Mouse (Mus musculus) CH12.LX (cell line): ENCODE results near the gene Spi1. TPM values are rescaled to one million over a fixed set of nuclear protein-coding genes. Genes with fewer than 3 reads are reported as not detected.

Experiments
- DNase-seq: peaks from one replicate; pipeline ENCODE4 v3.0.0-alpha.2; 2013; ENCODE audit errors: extremely low read depth
- H3K27ac ChIP-seq: 2 replicates; pipeline ENCODE4 v1.5.1; 2012; ENCODE audit warnings: low read depth, mild to moderate bottlenecking, control low read depth, moderate library complexity; ENCODE audit not compliant: insufficient read depth
- H3K27me3 ChIP-seq: replicated peaks from 2 replicates; pipeline ENCODE3; 2012; ENCODE audit warnings: inconsistent platforms
- H3K36me3 ChIP-seq, 2 experiments: replicated peaks in 1 of 2; 2 replicates each; pipeline versions ENCODE3 to v1.6.1; 2012; ENCODE audit warnings: inconsistent platforms in 1 of 2, low read length in 1 of 2, mild to moderate bottlenecking in 1 of 2, mixed read lengths in 1 of 2, moderate library complexity in 1 of 2; ENCODE audit not compliant: control insufficient read depth in 1 of 2, insufficient read depth in 1 of 2
- H3K4me1 ChIP-seq, 2 experiments: 2 replicates each; pipeline ENCODE4 v1.6.1; 2012; ENCODE audit warnings: inconsistent platforms in 1 of 2, moderate library complexity in 1 of 2; ENCODE audit not compliant: insufficient read depth in 2 of 2, control insufficient read depth in 1 of 2
- H3K4me2 ChIP-seq: 2 replicates; pipeline ENCODE4 v1.6.1; 2012; ENCODE audit warnings: low read depth, mild to moderate bottlenecking, control low read depth; ENCODE audit not compliant: poor library complexity, insufficient read depth, severe bottlenecking
- H3K4me3 ChIP-seq, 3 experiments: fragments of 150-350 bp in 1 of 3; sonication (generic) in 1 of 3; replicated peaks in 1 of 3; 2 replicates each; pipeline versions ENCODE3 to v1.5.1; 2011 to 2012; ENCODE audit warnings: low read depth in 2 of 3, low read length in 2 of 3, mild to moderate bottlenecking in 2 of 3, moderate library complexity in 2 of 3, control low read depth in 1 of 3, improper control_type of control experiment in 1 of 3, inconsistent platforms in 1 of 3, mixed read lengths in 1 of 3; ENCODE audit not compliant: poor library complexity in 1 of 3
- H3K79me2 ChIP-seq: replicated peaks from 2 replicates; pipeline ENCODE4 v1.6.1; 2012; ENCODE audit warnings: mild to moderate bottlenecking, moderate library complexity; ENCODE audit not compliant: control insufficient read depth, poor library complexity, insufficient read depth, severe bottlenecking; ENCODE audit errors: extremely low read depth
- H3K9ac ChIP-seq: 2 replicates; pipeline ENCODE4 v1.6.1; 2012; ENCODE audit warnings: low read depth, mild to moderate bottlenecking, control low read depth, moderate library complexity; ENCODE audit not compliant: insufficient read depth
- H3K9me3 ChIP-seq: replicated peaks from 2 replicates; pipeline ENCODE3; 2012; ENCODE audit warnings: low read length, inconsistent platforms, mixed read lengths
- BHLHE40 ChIP-seq: IDR thresholded peaks from 2 replicates; pipeline ENCODE4 v1.6.1; 2011; ENCODE audit warnings: mild to moderate bottlenecking, low read depth, low read length, improper control_type of control experiment
- CTCF ChIP-seq, 2 experiments: IDR thresholded peaks in 1 of 2; conservative IDR thresholded peaks in 1 of 2; 2 replicates each; pipeline ENCODE4 v1.5.1; 2011 to 2012; ENCODE audit warnings: low read depth in 2 of 2, low read length in 2 of 2, improper control_type of control experiment in 1 of 2, inconsistent platforms in 1 of 2, mild to moderate bottlenecking in 1 of 2, moderate library complexity in 1 of 2
- ELF1 ChIP-seq: IDR thresholded peaks from 2 replicates; pipeline ENCODE4 v1.6.1; 2014; ENCODE audit warnings: low read depth, mild to moderate bottlenecking, inconsistent platforms, low read length, improper control_type of control experiment
- EP300 ChIP-seq: IDR thresholded peaks from 2 replicates; pipeline ENCODE4 v1.6.1; 2011; ENCODE audit warnings: low read length, improper control_type of control experiment
- ETS1 ChIP-seq: conservative IDR thresholded peaks from 2 replicates; pipeline ENCODE4 v1.6.1; 2012; ENCODE audit warnings: low read depth, mild to moderate bottlenecking, inconsistent platforms, low read length, improper control_type of control experiment, moderate library complexity
- JUN ChIP-seq: IDR thresholded peaks from 2 replicates; pipeline ENCODE4 v1.6.1; 2011; ENCODE audit warnings: low read depth, mild to moderate bottlenecking, low read length, improper control_type of control experiment, moderate library complexity; ENCODE audit not compliant: insufficient read depth
- KAT2A ChIP-seq: IDR thresholded peaks from 2 replicates; pipeline ENCODE4 v1.6.1; 2012; ENCODE audit warnings: low read length, improper control_type of control experiment, inconsistent platforms; ENCODE audit not compliant: insufficient replicate concordance
- MAFK ChIP-seq: IDR thresholded peaks from 2 replicates; pipeline ENCODE4 v1.6.1; 2011; ENCODE audit warnings: low read length, improper control_type of control experiment; ENCODE audit not compliant: insufficient replicate concordance
- MAZ ChIP-seq: IDR thresholded peaks from 2 replicates; pipeline ENCODE4 v1.6.1; 2012; ENCODE audit warnings: low read depth, mild to moderate bottlenecking, inconsistent platforms, low read length, improper control_type of control experiment, moderate library complexity
- MEF2A ChIP-seq: IDR thresholded peaks from 2 replicates; pipeline ENCODE4 v1.6.1; 2014; ENCODE audit warnings: low read depth, mild to moderate bottlenecking, inconsistent platforms, low read length, improper control_type of control experiment, borderline replicate concordance
- MXI1 ChIP-seq: IDR thresholded peaks from 2 replicates; pipeline ENCODE4 v1.6.1; 2011; ENCODE audit warnings: mild to moderate bottlenecking, low read depth, low read length, improper control_type of control experiment
- MYC ChIP-seq: IDR thresholded peaks from 2 replicates; pipeline ENCODE4 v1.6.1; 2011; ENCODE audit warnings: low read depth, mild to moderate bottlenecking, improper control_type of control experiment, low read length
- POLR2A ChIP-seq: IDR thresholded peaks from 2 replicates; pipeline ENCODE4 v1.6.1; 2011; ENCODE audit warnings: low read depth, mild to moderate bottlenecking, improper control_type of control experiment, low read length
- POLR2AphosphoS2 ChIP-seq: IDR thresholded peaks from 2 replicates; pipeline ENCODE4 v1.6.1; 2011; ENCODE audit warnings: low read depth, low read length, improper control_type of control experiment
- RAD21 ChIP-seq: IDR thresholded peaks from 2 replicates; pipeline ENCODE4 v1.6.1; 2011; ENCODE audit warnings: low read depth, mild to moderate bottlenecking, low read length, improper control_type of control experiment, moderate library complexity
- SIN3A ChIP-seq: IDR thresholded peaks from 2 replicates; pipeline ENCODE4 v1.6.1; 2012; ENCODE audit warnings: low read length, improper control_type of control experiment, inconsistent platforms
- SMC3 ChIP-seq: IDR thresholded peaks from 2 replicates; pipeline ENCODE4 v1.6.1; 2011; ENCODE audit warnings: low read depth, low read length, improper control_type of control experiment
- TBP ChIP-seq: conservative IDR thresholded peaks from 2 replicates; pipeline ENCODE4 v1.6.1; 2011; ENCODE audit warnings: low read depth, low read length, improper control_type of control experiment
- TCF12 ChIP-seq: IDR thresholded peaks from 2 replicates; pipeline ENCODE4 v1.6.1; 2014; ENCODE audit warnings: low read depth, mild to moderate bottlenecking, inconsistent platforms, low read length, improper control_type of control experiment
- UBTF ChIP-seq: IDR thresholded peaks from 2 replicates; pipeline ENCODE4 v1.6.1; 2012; ENCODE audit warnings: low read depth, mild to moderate bottlenecking, inconsistent platforms, low read length, improper control_type of control experiment, moderate library complexity
- ZC3H11A ChIP-seq: IDR thresholded peaks from 2 replicates; pipeline ENCODE4 v1.6.1; 2012; ENCODE audit warnings: low read depth, mild to moderate bottlenecking, inconsistent platforms, low read length, improper control_type of control experiment
- ZKSCAN1 ChIP-seq: IDR thresholded peaks from 2 replicates; pipeline ENCODE4 v1.6.1; 2012; ENCODE audit warnings: low read depth, inconsistent platforms, low read length, improper control_type of control experiment, borderline replicate concordance
- ZMIZ1 ChIP-seq: IDR thresholded peaks from 2 replicates; pipeline ENCODE4 v1.6.1; 2012; ENCODE audit warnings: low read depth, mild to moderate bottlenecking, inconsistent platforms, low read length, improper control_type of control experiment
- dilution Hi-C: fragments of 300-500 bp; cut with MboI; formaldehyde crosslinking; loops from 2 replicates; pipeline ENCODE4 v1.14.3; 2020; ENCODE audit warnings: low sequenced_read_pairs; ENCODE audit not compliant: extremely low pct_unique_long_range_greater_than_20kb, extremely low pct_ligation_motif_present
- in situ Hi-C: fragments of 300-500 bp; cut with MboI; formaldehyde crosslinking; loops from 3 replicates; pipeline ENCODE4 v1.14.3; 2019; ENCODE audit warnings: low sequenced_read_pairs, low pct_ligation_motif_present, low pct_unique_long_range_greater_than_20kb, mixed read lengths
- polyA plus RNA-seq: library from polyadenylated mRNA; unstranded; fragments of >175 nt; gene quantifications from 2 replicates; pipeline ENCODE4 v1.2.1, GENCODE M21; 2012; ENCODE audit warnings: low read depth; ENCODE audit not compliant: insufficient read length
- total RNA-seq, 2 experiments: library from RNA; depleted of rRNA; stranded (reverse); fragments of 300-350 nt in 1 of 2; fragments of >200 nt in 1 of 2; gene quantifications; 2 replicates each; pipeline ENCODE4 v1.2.3; 2012 to 2014

The Spi1 gene
- total and polyA plus RNA-seq, 3 experiments: 24.7 to 45.7 (median 42.6) TPM

DNA sequence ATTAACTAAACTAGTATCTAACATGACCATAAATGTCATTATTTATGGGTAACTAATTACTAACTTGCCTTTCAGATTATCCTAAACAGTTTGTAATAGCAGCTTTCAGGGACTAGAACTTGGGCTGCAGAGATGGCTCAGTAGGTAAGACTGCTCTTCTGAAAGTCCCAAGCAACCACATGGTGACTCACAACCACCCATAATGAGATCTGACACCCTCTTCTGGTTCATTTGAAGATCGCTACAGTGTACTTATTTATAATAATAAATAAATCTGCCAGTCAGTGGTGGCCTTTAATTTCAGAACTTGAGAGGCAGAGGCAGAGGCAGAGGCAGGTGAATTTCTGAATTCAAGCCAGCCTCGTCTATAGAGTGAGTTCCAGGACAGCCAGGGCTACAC, 29.4 kb upstream of the Spi1 start:
- no peak overlapping the region for H3K9ac ChIP-seq
- peak overlapping the region; percentile 73; the same call in 1 of the 2 replicates for H3K4me2 ChIP-seq
- peak; percentile 55 for DNase-seq
- no peaks in the 10 kb centered on the region for H3K9me3 ChIP-seq
- in situ Hi-C loops: no loop called here
- peak; percentile 41 for TF ChIP-seq SMC3
- peak; percentile 35 for TF ChIP-seq RAD21
- peak; percentile 82; the same call in 1 of the 2 replicates for TF ChIP-seq MYC
- TF ChIP-seq UBTF: no peak
- TF ChIP-seq CTCF (conservative IDR thresholded peaks at IDR 0.05 in 1 of 2, IDR thresholded peaks at IDR 0.05 in 1 of 2; ENCODE audit: low read depth in 2 of 2, low read length in 2 of 2): peak in 1 of 2 experiments; percentile 54; a peak in 2 of 4 replicates
- H3K27me3 ChIP-seq: no peaks in the 10 kb centered on the region
- H3K27ac ChIP-seq: no peak overlapping the region
- peaks cover 13% of the 10 kb centered on the region for H3K79me2 ChIP-seq
- no peak overlapping the region for H3K4me3 ChIP-seq
- peaks cover 7 to 21% of the 10 kb centered on the region in 2 experiments for H3K4me1 ChIP-seq
- dilution Hi-C loops: no loop called here
- peaks cover 24 to 35% of the 10 kb centered on the region in 2 experiments for H3K36me3 ChIP-seq

DNA sequence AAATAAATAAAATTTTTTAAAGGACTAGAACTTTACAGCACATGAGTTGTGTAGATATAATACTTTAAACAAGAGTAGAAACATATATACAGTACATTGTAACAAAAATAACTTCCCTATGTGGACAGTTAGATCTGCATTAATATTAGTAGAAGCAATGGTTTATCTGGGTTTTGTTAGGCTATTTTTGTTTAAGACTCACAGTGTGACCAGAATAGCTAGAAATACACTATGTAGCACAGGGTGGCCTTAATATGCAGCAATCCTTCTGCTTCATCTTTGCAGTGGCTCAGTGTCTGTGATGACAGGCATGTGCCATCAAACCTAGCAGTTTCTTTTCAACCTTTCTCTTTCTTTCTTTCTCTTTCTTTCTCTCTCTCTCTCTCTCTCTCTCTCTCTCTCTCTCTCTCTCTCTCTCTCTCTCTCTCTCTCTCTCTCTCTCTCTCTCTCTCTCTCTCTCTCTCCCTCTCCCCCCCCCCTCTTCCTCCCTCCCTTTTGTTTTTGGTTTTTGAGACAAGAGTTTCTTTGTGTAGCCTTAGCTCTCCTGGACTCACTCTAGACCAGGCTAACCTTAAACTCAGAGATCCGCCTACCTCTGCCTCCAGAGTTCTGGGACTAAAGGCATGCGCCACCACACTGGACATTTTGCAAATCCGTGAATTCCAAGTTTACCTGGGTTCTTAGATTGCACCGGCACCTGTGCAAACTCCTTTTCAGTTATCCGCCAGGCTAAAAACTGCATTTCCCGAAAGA, 28.8 kb upstream of the Spi1 start:
- Histone ChIP-seq H3K9me3 (no peaks in the 10 kb centered on the region), H3K4me3 (peak overlapping the region; percentile 73 to 97 (median 94)), H3K36me3 (peaks cover 30 to 41% of the 10 kb centered on the region in 2 experiments), H3K27ac (no peak overlapping the region), H3K9ac (peak overlapping the region; percentile 72), H3K79me2 (peaks cover 13% of the 10 kb centered on the region), H3K4me2 (peak overlapping the region; percentile 98), H3K4me1 (peaks cover 7 to 21% of the 10 kb centered on the region in 2 experiments), H3K27me3 (no peaks in the 10 kb centered on the region)
- dilution Hi-C loops: no loop called here
- in situ Hi-C loops: no loop called here
- TF ChIP-seq BHLHE40 (no peak), MAZ (peak; percentile 31; the same call in 1 of the 2 replicates)
- no peak for DNase-seq

GRCm38 (mm10) chr2:91053934-91054382, 28.2 kb upstream of the Spi1 start, which contains the start of gene Psmc3:
Gene Psmc3 (plus strand): TSS chr2:91054009.
- peaks cover 36 to 47% of the 10 kb centered on the region in 2 experiments for H3K36me3 ChIP-seq
- peak within 1 kb of the TSS; percentile 50 for H3K27ac ChIP-seq
- H3K9ac ChIP-seq: peak within 1 kb of the TSS; percentile 89
- H3K27me3 ChIP-seq: no peaks in the 10 kb centered on the region
- H3K79me2 ChIP-seq: peaks cover 13% of the 10 kb centered on the region
- no peaks in the 10 kb centered on the region for H3K9me3 ChIP-seq
- peak within 1 kb of the TSS; percentile 98 for H3K4me2 ChIP-seq
- peaks cover 7 to 21% of the 10 kb centered on the region in 2 experiments for H3K4me1 ChIP-seq
- in situ Hi-C loops (no loop called here), dilution Hi-C loops (no loop called here)
- H3K4me3 ChIP-seq: peak within 1 kb of the TSS; percentile 75 to 97 (median 94)
- peak; percentile 90 for DNase-seq
- TF ChIP-seq MAFK (no peak), UBTF (peak; percentile 45; the same call in 1 of the 2 replicates), EP300 (no peak), KAT2A (peak; percentile 94; the same call in 1 of the 2 replicates), MYC (no peak; the same call in 1 of the 2 replicates), ZKSCAN1 (no peak), POLR2A (peak; percentile 79), SIN3A (peak; percentile 62; the same call in 1 of the 2 replicates), ETS1 (no peak), TBP (no peak; the same call in 1 of the 2 replicates), JUN (no peak), BHLHE40 (peak; percentile 47), ZMIZ1 (peak; percentile 45; the same call in 1 of the 2 replicates), MEF2A (0 out of 2 replicates have a peak, but pooled peaks have one; percentile 13), SMC3 (no peak), ZC3H11A (peak; percentile 99), MXI1 (peak; percentile 71), TCF12 (peak; percentile 70; the same call in 1 of the 2 replicates), POLR2AphosphoS2 (peak; percentile 42; the same call in 1 of the 2 replicates), ELF1 (peak; percentile 90)
